Mouse (Mus musculus) hindbrain, embryonic 10.5 days (tissue): ENCODE measurements around the gene Ces5a. TPM values are rescaled to one million over a fixed set of nuclear protein-coding genes. Genes with fewer than 3 reads are reported as not detected.

ENCODE experiments used
- DNase-seq: peaks from one replicate; pipeline ENCODE4 v3.0.0-alpha.2; 2017; ENCODE audit warnings: low spot score
- H3K27ac ChIP-seq: fragments of 300-500 bp; sonication (generic); 2 replicates; pipeline ENCODE4 v1.5.1; 2016; ENCODE audit warnings: mild to moderate bottlenecking, moderate library complexity
- H3K27me3 ChIP-seq: fragments of 300-500 bp; sonication (generic); 2 replicates; pipeline ENCODE4 v1.6.1; 2016; ENCODE audit warnings: mild to moderate bottlenecking; ENCODE audit not compliant: poor library complexity, insufficient read depth, severe bottlenecking
- H3K36me3 ChIP-seq: fragments of 300-500 bp; sonication (generic); 2 replicates; pipeline ENCODE4 v1.6.1; 2016; ENCODE audit warnings: mild to moderate bottlenecking, moderate library complexity
- H3K4me1 ChIP-seq: fragments of 300-500 bp; sonication (generic); replicated peaks from 2 replicates; pipeline ENCODE4 v1.6.1; 2016; ENCODE audit warnings: mild to moderate bottlenecking
- H3K4me3 ChIP-seq: fragments of 300-500 bp; sonication (generic); 2 replicates; pipeline ENCODE4 v1.5.1; 2016; ENCODE audit warnings: mild to moderate bottlenecking, moderate library complexity
- H3K9me3 ChIP-seq: fragments of 300-500 bp; sonication (generic); 2 replicates; pipeline ENCODE4 v1.6.1; 2016; ENCODE audit warnings: mild to moderate bottlenecking, moderate library complexity
- WGBS: fragments of 180-500 bp; shearing (Covaris S2); methylation state at CpG from one replicate; pipeline ENCODE4 v1.1.7; 2016; 5-methylcytosine and 5-hydroxymethylcytosine counted together
- polyA plus RNA-seq: library from polyadenylated mRNA; unstranded; fragments of >200 nt; fragmentation: Nextera tagmentation; extraction: Ambion mirVana; gene quantifications from 2 replicates; pipeline ENCODE4 v1.2.1, GENCODE M21; 2016

Gene Ces5a
- polyA plus RNA-seq, result 0.12 and 0.21 TPM in 2 replicates

GRCm38 (mm10) chr8:93535730-93536129 is at the start of gene Ces5a:
Gene Ces5a (minus strand): TSS chr8:93535830.
- no peak within 1 kb of the TSS for H3K4me3 ChIP-seq
- WGBS, result 94% methylated on average over 5 of the region's 5 CpGs
- no peaks in the 10 kb centered on the region for H3K36me3 ChIP-seq
- DNase-seq, result no peak
- no peaks in the 10 kb centered on the region for H3K27me3 ChIP-seq
- no peak within 1 kb of the TSS for H3K27ac ChIP-seq
- H3K9me3 ChIP-seq, result peaks cover 2% of the 10 kb centered on the region; the same call in 1 of the 2 replicates
- H3K4me1 ChIP-seq, result no peaks in the 10 kb centered on the region

- Histone ChIP-seq H3K4me3 (no peak overlapping the region), H3K27ac (peak overlapping the region; percentile 50; the same call in 1 of the 2 replicates), H3K36me3 (no peaks in the 10 kb centered on the region), H3K9me3 (peaks cover 6% of the 10 kb centered on the region; the same call in 1 of the 2 replicates), H3K4me1 (peaks cover 43% of the 10 kb centered on the region), H3K27me3 (no peaks in the 10 kb centered on the region)
- DNase-seq, result no peak
- WGBS, result 78% methylated on average over 9 of the region's 9 CpGs
Observed at GRCm38 (mm10) chr8:93572841-93573240, 37.2 kb upstream of the Ces5a start.

GRCm38 (mm10) chr8:93572095-93572501 is 36.5 kb upstream of the Ces5a start:
- Histone ChIP-seq H3K9me3 (peaks cover 6% of the 10 kb centered on the region; the same call in 1 of the 2 replicates), H3K4me3 (no peak overlapping the region), H3K4me1 (peaks cover 43% of the 10 kb centered on the region), H3K27me3 (no peaks in the 10 kb centered on the region), H3K36me3 (no peaks in the 10 kb centered on the region), H3K27ac (peak overlapping the region; percentile 77)
- no peak for DNase-seq
- 22% methylated on average over 2 of the region's 2 CpGs for WGBS

- no peaks in the 10 kb centered on the region for H3K36me3 ChIP-seq
- no peak overlapping the region for H3K4me3 ChIP-seq
- no peak for DNase-seq
- H3K4me1 ChIP-seq, result peaks cover 43% of the 10 kb centered on the region
- WGBS, result 30% methylated on average over 9 of the region's 9 CpGs
- H3K9me3 ChIP-seq, result peaks cover 6% of the 10 kb centered on the region; the same call in 1 of the 2 replicates
- H3K27ac ChIP-seq, result peak overlapping the region; percentile 77
- H3K27me3 ChIP-seq, result no peaks in the 10 kb centered on the region
Observed at GRCm38 (mm10) chr8:93571369-93571985, 35.8 kb upstream of the Ces5a start.

GRCm38 (mm10) chr8:93570186-93570530 is 34.5 kb upstream of the Ces5a start:
- H3K27me3 ChIP-seq, result no peaks in the 10 kb centered on the region
- H3K4me3 ChIP-seq, result no peak overlapping the region
- H3K36me3 ChIP-seq, result no peaks in the 10 kb centered on the region
- DNase-seq, result no peak
- 66% methylated on average over 2 of the region's 2 CpGs for WGBS
- H3K9me3 ChIP-seq, result peaks cover 6% of the 10 kb centered on the region; the same call in 1 of the 2 replicates
- H3K4me1 ChIP-seq, result peaks cover 43% of the 10 kb centered on the region
- peak overlapping the region; percentile 78 for H3K27ac ChIP-seq

- 42% methylated on average over 13 of the region's 13 CpGs for WGBS
- Histone ChIP-seq H3K36me3 (no peaks in the 10 kb centered on the region), H3K27ac (peak overlapping the region; percentile 78), H3K4me1 (peaks cover 43% of the 10 kb centered on the region), H3K9me3 (peaks cover 6% of the 10 kb centered on the region; the same call in 1 of the 2 replicates), H3K4me3 (no peak overlapping the region), H3K27me3 (no peaks in the 10 kb centered on the region)
- DNase-seq, result peak; percentile 56
Observed at GRCm38 (mm10) chr8:93569311-93570185, 33.9 kb upstream of the Ces5a start.

GRCm38 (mm10) chr8:93568666-93569065 is 33.0 kb upstream of the Ces5a start:
- H3K9me3 ChIP-seq, result peaks cover 6% of the 10 kb centered on the region; the same call in 1 of the 2 replicates
- peaks cover 40% of the 10 kb centered on the region for H3K4me1 ChIP-seq
- H3K4me3 ChIP-seq, result no peak overlapping the region
- WGBS, result 93% methylated on average over 3 of the region's 3 CpGs
- DNase-seq, result no peak
- H3K36me3 ChIP-seq, result no peaks in the 10 kb centered on the region
- H3K27me3 ChIP-seq, result no peaks in the 10 kb centered on the region
- no peak overlapping the region for H3K27ac ChIP-seq

GRCm38 (mm10) chr8:93567086-93567485 is 31.5 kb upstream of the Ces5a start:
- peaks cover 35% of the 10 kb centered on the region for H3K4me1 ChIP-seq
- H3K27me3 ChIP-seq, result no peaks in the 10 kb centered on the region
- peaks cover 6% of the 10 kb centered on the region; the same call in 1 of the 2 replicates for H3K9me3 ChIP-seq
- H3K27ac ChIP-seq, result no peak overlapping the region
- no peak for DNase-seq
- H3K36me3 ChIP-seq, result no peaks in the 10 kb centered on the region
- 86% methylated on average over 9 of the region's 9 CpGs for WGBS
- H3K4me3 ChIP-seq, result no peak overlapping the region

- Histone ChIP-seq H3K27ac (no peak overlapping the region), H3K4me3 (no peak overlapping the region), H3K36me3 (no peaks in the 10 kb centered on the region), H3K9me3 (peaks cover 6% of the 10 kb centered on the region; the same call in 1 of the 2 replicates), H3K4me1 (peaks cover 10% of the 10 kb centered on the region), H3K27me3 (no peaks in the 10 kb centered on the region)
- DNase-seq, result no peak
- WGBS, result 84% methylated on average over 4 of the region's 4 CpGs
Observed at GRCm38 (mm10) chr8:93564634-93565033, 29.0 kb upstream of the Ces5a start.

GRCm38 (mm10) chr8:93563551-93563950 is 27.9 kb upstream of the Ces5a start:
- no peaks in the 10 kb centered on the region for H3K36me3 ChIP-seq
- no peaks in the 10 kb centered on the region for H3K27me3 ChIP-seq
- H3K4me3 ChIP-seq, result no peak overlapping the region
- DNase-seq, result no peak
- no peak overlapping the region for H3K27ac ChIP-seq
- WGBS, result 91% methylated on average over 7 of the region's 7 CpGs
- peaks cover 5% of the 10 kb centered on the region; the same call in 1 of the 2 replicates for H3K4me1 ChIP-seq
- peaks cover 3% of the 10 kb centered on the region; the same call in 1 of the 2 replicates for H3K9me3 ChIP-seq

- 31% methylated on average over 6 of the region's 6 CpGs for WGBS
- H3K27me3 ChIP-seq, result no peaks in the 10 kb centered on the region
- H3K36me3 ChIP-seq, result no peaks in the 10 kb centered on the region
- no peaks in the 10 kb centered on the region for H3K9me3 ChIP-seq
- H3K27ac ChIP-seq, result no peak overlapping the region
- H3K4me3 ChIP-seq, result no peak overlapping the region
- peaks cover 5% of the 10 kb centered on the region; the same call in 1 of the 2 replicates for H3K4me1 ChIP-seq
- no peak for DNase-seq
Observed at GRCm38 (mm10) chr8:93562557-93563210, 27.1 kb upstream of the Ces5a start.

- WGBS, result 87% methylated on average over 3 of the region's 3 CpGs
- no peaks in the 10 kb centered on the region for H3K36me3 ChIP-seq
- H3K4me3 ChIP-seq, result no peak overlapping the region
- H3K9me3 ChIP-seq, result no peaks in the 10 kb centered on the region
- H3K4me1 ChIP-seq, result peaks cover 5% of the 10 kb centered on the region; the same call in 1 of the 2 replicates
- DNase-seq, result no peak
- no peak overlapping the region for H3K27ac ChIP-seq
- no peaks in the 10 kb centered on the region for H3K27me3 ChIP-seq
Observed at GRCm38 (mm10) chr8:93561271-93561670, 25.6 kb upstream of the Ces5a start.
